Mouse (Mus musculus): ENCODE data around the gene Vamp3.
A peak's percentile ranks its signal among the peaks of the same experiment; 100 is the strongest.

The Vamp3 gene

GRCm38 (mm10) chr4:151057347-151058321 lies at the start of gene Vamp3:
Gene Vamp3, minus strand, starts transcription at chr4:151057963.
- DNase-seq = peak; percentile 99

GRCm38 (mm10) chr4:151106468-151106867 lies 48.7 kb upstream of the Vamp3 start:
- no peak for DNase-seq

- no peak for DNase-seq
Observed at GRCm38 (mm10) chr4:151105886-151106285, 48.1 kb upstream of the Vamp3 start.

- DNase-seq = no peak
Observed at GRCm38 (mm10) chr4:151104147-151104546, 46.4 kb upstream of the Vamp3 start.

- no peak for DNase-seq
Observed at GRCm38 (mm10) chr4:151103646-151104045, 45.9 kb upstream of the Vamp3 start.

- no peak for DNase-seq
Observed at GRCm38 (mm10) chr4:151097104-151097438, 39.3 kb upstream of the Vamp3 start.

- DNase-seq = no peak
Observed at GRCm38 (mm10) chr4:151096334-151097103, 38.8 kb upstream of the Vamp3 start.

- DNase-seq = peak; percentile 39 to 42
Observed at GRCm38 (mm10) chr4:151095207-151095606, 37.4 kb upstream of the Vamp3 start.

GRCm38 (mm10) chr4:151089270-151089669 lies 31.5 kb upstream of the Vamp3 start, which contains the start of gene Gm13090:
Gene Gm13090, plus strand, starts transcription at chr4:151089570.
- DNase-seq = no peak

- no peak for DNase-seq
Observed at GRCm38 (mm10) chr4:151088819-151089218, 31.1 kb upstream of the Vamp3 start.

- no peak for DNase-seq
Observed at GRCm38 (mm10) chr4:151087358-151087757, 29.6 kb upstream of the Vamp3 start.

- no peak for DNase-seq
Observed at GRCm38 (mm10) chr4:151083027-151083426, 25.3 kb upstream of the Vamp3 start.

- DNase-seq = no peak
Observed at GRCm38 (mm10) chr4:151081977-151082376, 24.2 kb upstream of the Vamp3 start.

GRCm38 (mm10) chr4:151081355-151081754 lies 23.6 kb upstream of the Vamp3 start:
- DNase-seq = no peak

GRCm38 (mm10) chr4:151074817-151075216 lies 17.1 kb upstream of the Vamp3 start:
- DNase-seq = no peak

- peak; percentile 77 to 78 for DNase-seq
Observed at GRCm38 (mm10) chr4:151073108-151073744, 15.5 kb upstream of the Vamp3 start.

- no peak for DNase-seq
Observed at GRCm38 (mm10) chr4:151070962-151071361, 13.2 kb upstream of the Vamp3 start.

- no peak for DNase-seq
Observed at GRCm38 (mm10) chr4:151068751-151069150, 11.0 kb upstream of the Vamp3 start.

- DNase-seq = no peak
Observed at GRCm38 (mm10) chr4:151059566-151059965, 1.8 kb upstream of the Vamp3 start.

GRCm38 (mm10) chr4:151058634-151059033 lies 871 bp upstream of the Vamp3 start:
- no peak for DNase-seq

- no peak for DNase-seq
Observed at GRCm38 (mm10) chr4:151051162-151051561, 6.6 kb downstream of the Vamp3 start.

GRCm38 (mm10) chr4:151046524-151046923 lies 11.2 kb downstream of the Vamp3 start:
- DNase-seq = no peak

- no peak for DNase-seq
Observed at GRCm38 (mm10) chr4:151044944-151045570, 12.7 kb downstream of the Vamp3 start.

Data from B cell, adult 2 months (primary cell).